Comparison of ENCODE assay signal across 29 mouse cellular contexts in genomic region chr11:11658834-11659233, GRCm38 (mm10). TPM values are rescaled to one million over a fixed set of nuclear protein-coding genes. Genes with fewer than 3 reads are reported as not detected.
"Had no signal": no experiment of that assay in that cellular context is flagged by ENCODE, and none has a peak within 500 bp of the region (broad histone marks: within the 10 kb centered on the region; RNA-seq: fewer than 3 reads in every experiment).

No protein-coding gene starts in this region.

- H3K4me1 ChIP-seq: midbrain, embryonic 12.5 days; midbrain, embryonic 15.5 days had no signal

- H3K27ac ChIP-seq: kidney, postnatal 0 days; limb, embryonic 10.5 days; limb, embryonic 13.5 days; macrophage; midbrain, embryonic 12.5 days; midbrain, embryonic 15.5 days; neural tube, embryonic 13.5 days had no signal

- H3K9ac ChIP-seq: limb, embryonic 13.5 days; liver, embryonic 13.5 days; lung, embryonic 14.5 days; midbrain, embryonic 12.5 days; midbrain, embryonic 15.5 days; neural tube, embryonic 13.5 days had no signal

- H3K4me3 ChIP-seq: limb, embryonic 10.5 days; limb, embryonic 13.5 days; liver, embryonic 13.5 days; midbrain, embryonic 12.5 days; midbrain, embryonic 15.5 days; myocyte; neural tube, embryonic 13.5 days had no signal

- H3K36me3 ChIP-seq: limb, embryonic 10.5 days; limb, embryonic 13.5 days; liver, embryonic 13.5 days; midbrain, embryonic 12.5 days; midbrain, embryonic 15.5 days; neural tube, embryonic 13.5 days had no signal

- H3K27me3 ChIP-seq: limb, embryonic 13.5 days; liver, embryonic 13.5 days; midbrain, embryonic 12.5 days; midbrain, embryonic 15.5 days; neural tube, embryonic 13.5 days had no signal

- DNase-seq: kidney, adult 2 months; kidney, postnatal 36 days; layer of hippocampus, postnatal 36 days; liver; liver, embryonic 13.5 days; lung, embryonic 14.5 days; thymus, adult 18-20 months; thymus, postnatal 14 days had no signal

- H3K9me3 ChIP-seq: limb, embryonic 10.5 days; limb, embryonic 13.5 days; liver, embryonic 13.5 days; midbrain, embryonic 12.5 days; midbrain, embryonic 15.5 days; neural tube, embryonic 13.5 days had no signal

RNA-seq across cellular contexts. Expression of gene 4930512M02Rik, which starts 31.2 kb away (rescaled TPM):
- total RNA-seq: layer of hippocampus, adult 8-10 months; layer of hippocampus, postnatal 10 days; layer of hippocampus, postnatal 36 days; left cerebral cortex, adult 8-10 months; left cerebral cortex, postnatal 14 days; megakaryocyte, adult 5-6 weeks; neutrophil, adult 5-6 weeks had no signal
- polyA plus RNA-seq: intestine, embryonic 14.5 days; intestine, postnatal 0 days; kidney, adult 2 months; kidney, embryonic 14.5 days; kidney, postnatal 0 days; limb, embryonic 10.5 days; limb, embryonic 13.5 days; liver, embryonic 13.5 days; liver, embryonic 16.5 days; lung, embryonic 14.5 days; lung, postnatal 0 days; macrophage; midbrain, embryonic 12.5 days; midbrain, embryonic 15.5 days; myocyte; neural tube, embryonic 13.5 days; small intestine, adult 2 months; stomach, embryonic 16.5 days had no signal
